Mouse (Mus musculus) CD4-positive helper T cell, adult 2 months (primary cell): ENCODE results near the gene Foxp4.

Experiments used
- DNase-seq: peaks from one replicate; pipeline ENCODE4 v3.0.0-alpha.2; 2012; ENCODE audit warnings: low read depth, missing footprints, low spot score

Foxp4 gene

DNA sequence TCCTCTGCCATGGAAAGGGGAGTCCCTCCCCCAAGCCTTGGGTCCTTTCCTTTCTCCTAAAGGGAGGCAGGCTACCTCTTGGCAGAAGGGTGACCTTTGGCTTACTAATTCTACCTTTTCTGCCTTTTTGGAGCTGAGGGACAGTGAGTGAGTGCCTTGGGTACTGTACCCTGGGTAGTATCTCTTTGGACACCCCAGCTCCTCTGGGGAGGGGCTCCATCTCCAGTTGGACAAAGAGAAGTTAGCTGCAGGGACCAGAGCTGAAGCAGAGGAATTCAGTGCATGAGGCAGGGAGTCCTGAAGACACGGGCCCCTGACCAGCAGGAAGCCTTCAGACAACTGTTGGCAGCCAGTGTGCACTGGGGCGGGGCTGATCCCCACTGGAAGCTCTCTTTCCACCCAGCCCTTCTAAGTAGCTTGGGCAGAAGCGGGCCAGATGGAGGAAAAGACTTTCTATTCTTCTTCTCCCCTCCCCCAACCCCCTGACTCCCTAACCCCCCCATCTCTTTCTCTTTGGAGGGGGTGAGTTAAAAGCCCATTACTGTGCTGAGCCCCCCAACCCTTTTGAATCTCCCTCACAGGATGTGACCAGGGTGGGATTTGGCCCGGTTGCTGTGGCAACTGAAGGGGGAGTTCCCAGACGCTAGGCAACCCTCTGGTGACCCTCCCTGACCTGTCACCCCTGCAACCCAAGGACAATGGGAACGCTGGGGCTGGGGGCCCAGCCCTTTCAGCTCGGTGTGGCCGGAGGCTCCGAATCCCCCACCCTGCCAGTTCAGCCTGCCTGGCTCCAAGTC is 26.3 kb downstream of the Foxp4 start:
- no peak for DNase-seq

DNA sequence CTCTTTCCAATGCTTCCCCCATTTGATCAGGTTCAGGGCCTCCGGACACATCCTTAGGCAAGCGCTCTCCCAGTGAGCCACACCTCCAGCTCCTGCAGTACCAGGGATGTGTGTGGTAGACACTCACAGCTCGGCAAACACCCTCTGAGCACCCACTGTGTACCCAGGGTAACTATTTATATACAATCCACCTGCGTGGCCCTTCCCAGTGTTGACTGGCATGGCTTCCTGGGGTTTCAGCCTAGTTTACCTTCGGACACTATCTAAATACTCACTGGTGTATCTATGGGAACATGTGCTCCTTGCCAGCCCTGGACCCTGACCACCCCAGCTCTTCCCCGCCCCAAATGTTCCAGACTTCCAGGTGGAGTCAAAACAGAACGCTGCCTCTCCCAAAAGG is 34.7 kb downstream of the Foxp4 start:
- no peak for DNase-seq

DNA sequence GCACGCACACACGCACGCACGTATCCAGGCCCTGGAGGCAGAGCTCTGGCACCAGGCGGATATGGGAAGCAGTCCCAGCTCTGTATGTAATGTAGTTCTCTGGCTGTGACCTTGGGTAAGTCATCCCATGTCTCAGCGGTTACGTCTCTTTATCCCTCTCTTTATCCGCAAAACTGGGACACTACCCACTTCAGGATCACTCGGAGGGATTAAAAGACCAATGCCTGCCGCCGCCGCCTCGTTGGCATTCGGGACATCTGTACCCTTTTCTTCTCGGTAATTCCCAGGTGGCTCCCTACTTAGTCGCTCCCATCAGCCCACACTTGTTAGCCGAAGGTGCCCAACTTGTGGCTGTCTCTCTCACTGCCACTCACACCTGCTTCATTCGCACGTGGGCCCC is 35.2 kb downstream of the Foxp4 start:
- no peak for DNase-seq

DNA sequence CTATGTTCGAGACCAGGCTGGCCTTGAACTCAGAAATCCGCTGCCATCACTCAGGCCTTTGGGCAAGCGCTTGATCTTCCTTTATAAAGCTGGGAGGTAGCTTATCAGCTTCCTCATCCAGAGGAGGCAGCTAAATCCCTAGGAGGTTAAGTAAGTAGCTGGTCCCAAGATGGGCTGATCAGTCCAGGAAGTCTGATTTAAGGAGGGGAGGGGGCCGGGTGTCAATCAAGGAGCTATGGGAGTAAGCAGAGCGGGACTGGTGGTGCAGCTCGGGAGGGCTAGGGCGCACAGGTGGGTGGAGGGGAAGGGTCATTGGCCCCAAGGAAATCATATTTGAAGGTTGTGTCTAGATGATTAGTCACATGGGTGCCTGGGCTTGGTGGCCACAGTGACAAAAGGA is 35.8 kb downstream of the Foxp4 start:
- no peak for DNase-seq

DNA sequence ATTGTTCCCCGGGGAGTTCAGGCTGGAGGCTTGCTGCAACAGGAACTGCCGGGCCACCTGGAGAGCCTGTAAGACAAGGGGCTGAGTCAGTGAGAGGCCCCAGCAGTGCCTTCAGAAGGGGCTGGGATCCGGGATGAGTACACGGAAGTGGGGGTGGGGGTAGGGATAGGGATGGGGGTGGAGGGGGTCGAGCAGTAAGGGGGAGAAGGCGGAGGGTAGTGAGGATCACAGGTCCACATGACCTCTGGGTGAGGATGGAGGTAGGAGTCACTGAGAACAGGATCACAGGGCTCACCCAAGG is 36.3 kb downstream of the Foxp4 start:
- no peak for DNase-seq

DNA sequence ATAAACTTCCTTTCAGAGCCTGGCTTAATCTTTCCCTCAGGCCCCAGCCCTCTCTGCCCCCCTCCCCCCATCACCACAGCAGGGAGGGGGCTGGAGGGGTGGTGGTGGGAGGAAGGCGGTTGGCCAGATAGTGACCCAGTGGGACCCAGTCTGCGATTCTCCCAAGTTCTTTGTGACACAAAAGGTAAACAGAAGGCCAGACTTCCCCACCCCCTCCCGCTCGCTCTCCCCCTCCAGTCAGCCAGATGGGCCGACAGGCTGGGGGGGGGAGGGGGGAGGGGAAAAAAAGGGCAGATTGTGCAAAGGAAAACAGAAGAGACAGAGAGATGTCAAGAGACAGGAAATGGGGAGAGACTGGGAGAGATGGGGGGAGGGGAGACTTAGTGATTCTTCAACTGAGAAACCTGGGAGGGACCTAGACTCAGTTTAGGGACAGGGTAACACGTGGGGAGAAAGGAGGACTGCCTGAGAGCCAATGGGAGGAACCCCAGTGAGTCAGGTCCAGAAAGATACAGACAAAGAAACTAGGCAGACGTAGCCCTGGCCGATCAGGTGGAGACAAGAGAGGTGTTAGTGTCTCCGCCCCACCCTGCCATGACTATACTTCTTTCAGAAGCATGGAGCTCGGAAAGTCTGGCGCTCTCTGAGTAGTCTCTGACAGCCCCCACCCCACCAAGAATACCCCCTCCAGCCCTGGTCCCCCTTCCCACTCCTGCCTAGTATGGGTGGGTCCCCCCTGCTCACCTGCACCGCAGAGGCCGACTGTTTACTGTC is 36.9 kb downstream of the Foxp4 start:
- DNase-seq = no peak

DNA sequence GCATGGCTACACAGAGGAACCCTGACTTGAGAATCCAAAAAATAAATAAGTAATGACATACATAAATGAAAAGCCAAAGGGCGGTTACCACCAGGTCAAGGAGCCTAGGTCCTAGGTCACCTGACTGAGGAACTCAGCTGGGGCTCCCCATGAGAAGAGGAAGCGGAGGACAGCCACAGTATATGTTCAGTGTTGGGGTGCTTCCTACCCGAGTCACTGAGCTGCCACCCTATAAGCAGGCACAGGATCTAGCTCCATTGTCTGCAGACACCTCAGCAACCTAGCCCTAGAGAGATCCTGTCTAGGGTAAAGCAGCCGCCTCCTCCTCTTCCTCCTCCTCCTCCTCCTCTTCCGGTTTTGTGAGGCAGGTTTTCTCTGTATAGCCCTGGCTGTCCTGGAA is 41.3 kb downstream of the Foxp4 start:
- DNase-seq = peak; percentile 17

DNA sequence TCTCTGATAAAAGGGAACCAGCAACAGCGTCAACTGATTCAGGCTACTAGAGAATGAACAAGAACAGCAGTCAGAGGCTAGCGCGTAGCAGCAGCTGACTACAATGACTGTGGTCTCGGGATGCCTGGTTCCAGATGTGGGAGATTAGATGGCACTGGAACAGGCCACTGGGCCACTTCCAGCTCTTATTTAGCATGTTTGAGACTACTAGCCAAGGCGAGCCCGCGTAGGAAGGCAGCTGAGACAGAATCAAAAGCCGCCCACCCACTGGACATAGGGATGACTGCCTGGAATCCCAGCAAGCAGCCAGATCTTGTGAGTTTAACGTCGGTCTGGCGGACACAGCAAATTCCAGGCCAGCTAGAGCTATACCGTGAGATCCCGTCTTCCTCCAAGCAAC is 43.1 kb downstream of the Foxp4 start:
- DNase-seq = no peak

DNA sequence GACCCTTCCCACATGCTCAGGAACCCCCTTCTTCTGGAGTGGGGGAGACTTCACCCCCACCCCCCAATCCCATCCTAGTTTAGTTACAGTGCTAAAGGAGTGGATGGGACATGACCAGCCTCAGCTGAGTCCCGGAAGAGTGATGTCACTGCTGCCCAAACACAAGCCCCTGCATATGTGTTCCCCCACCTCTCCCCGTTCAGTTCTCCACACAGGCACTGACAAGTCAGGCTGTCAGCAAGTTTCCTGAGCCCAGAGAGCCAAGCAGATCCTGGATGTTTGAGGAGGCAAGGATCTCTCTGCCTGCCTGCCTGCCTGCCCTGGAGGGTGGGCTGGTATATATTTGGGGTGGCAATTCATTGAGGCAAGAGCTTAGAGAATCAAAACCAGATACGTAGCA is 45.2 kb downstream of the Foxp4 start:
- DNase-seq = no peak

DNA sequence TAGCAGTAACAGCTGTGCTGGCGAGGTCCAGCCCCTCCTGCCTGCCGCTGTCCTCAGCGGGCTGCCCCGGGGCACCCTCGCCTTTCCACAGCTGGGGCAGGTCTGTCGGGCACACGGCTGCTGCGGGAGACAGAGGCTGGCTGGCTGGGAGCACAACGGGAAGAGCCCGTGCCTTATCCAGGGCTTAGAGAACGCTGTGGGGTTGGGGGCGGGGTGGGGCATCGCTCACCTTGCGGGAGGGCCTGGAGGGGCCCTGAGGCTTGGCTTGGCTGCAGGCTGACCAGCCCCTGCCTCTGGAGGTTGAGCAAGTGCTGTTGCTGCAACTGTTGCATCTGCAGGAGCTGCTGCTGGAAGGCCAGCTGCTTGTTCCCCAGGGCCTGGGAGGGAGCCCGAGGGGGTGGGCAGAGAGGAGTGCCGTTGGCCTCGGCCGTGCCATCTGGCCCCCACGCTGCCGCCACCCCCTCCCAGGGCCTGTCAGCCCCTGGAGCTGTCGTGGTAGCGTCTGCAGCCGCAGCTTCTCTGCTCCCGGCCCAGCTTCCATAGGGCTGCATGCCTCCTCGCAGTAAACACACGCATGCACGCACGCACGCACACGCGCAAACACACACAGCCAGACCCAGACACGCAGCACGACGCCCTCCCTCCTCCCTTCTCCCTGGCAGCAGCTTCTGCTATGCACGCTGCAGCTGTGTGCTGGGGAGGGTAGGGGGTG is 45.9 kb downstream of the Foxp4 start:
- DNase-seq = no peak

DNA sequence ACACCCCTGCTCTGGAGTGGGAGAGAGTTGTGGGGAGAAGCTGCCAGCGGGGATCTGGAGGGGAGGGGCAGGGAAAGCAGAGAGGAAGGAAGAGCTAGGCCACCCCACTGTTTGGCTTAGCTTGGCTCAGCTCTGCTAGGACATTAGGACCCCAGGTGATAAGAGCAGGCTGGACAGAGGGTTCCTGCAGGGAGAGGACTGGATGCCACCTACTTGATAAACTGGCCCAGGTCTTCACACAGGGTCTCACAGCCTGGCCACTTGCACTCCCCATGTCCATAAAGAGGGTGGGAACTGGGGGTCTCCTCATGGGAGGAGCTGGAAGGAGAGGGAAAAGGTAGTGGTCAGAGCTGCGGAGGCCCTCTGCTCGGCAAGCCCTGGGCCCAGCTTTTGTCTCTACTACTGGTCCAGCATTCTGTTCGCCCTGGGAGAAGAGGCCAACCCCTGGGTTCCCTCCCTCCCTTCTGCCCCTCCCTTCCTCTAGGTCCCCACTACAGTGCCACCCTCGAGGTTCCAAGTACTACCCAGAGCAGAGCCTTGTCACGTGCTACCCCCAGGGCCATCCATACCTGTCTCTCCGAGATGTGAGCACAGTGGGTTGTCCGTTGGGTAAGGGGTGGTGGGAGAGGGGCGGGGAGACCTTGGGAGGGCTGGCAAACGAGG is 46.6 kb downstream of the Foxp4 start:
- no peak for DNase-seq

DNA sequence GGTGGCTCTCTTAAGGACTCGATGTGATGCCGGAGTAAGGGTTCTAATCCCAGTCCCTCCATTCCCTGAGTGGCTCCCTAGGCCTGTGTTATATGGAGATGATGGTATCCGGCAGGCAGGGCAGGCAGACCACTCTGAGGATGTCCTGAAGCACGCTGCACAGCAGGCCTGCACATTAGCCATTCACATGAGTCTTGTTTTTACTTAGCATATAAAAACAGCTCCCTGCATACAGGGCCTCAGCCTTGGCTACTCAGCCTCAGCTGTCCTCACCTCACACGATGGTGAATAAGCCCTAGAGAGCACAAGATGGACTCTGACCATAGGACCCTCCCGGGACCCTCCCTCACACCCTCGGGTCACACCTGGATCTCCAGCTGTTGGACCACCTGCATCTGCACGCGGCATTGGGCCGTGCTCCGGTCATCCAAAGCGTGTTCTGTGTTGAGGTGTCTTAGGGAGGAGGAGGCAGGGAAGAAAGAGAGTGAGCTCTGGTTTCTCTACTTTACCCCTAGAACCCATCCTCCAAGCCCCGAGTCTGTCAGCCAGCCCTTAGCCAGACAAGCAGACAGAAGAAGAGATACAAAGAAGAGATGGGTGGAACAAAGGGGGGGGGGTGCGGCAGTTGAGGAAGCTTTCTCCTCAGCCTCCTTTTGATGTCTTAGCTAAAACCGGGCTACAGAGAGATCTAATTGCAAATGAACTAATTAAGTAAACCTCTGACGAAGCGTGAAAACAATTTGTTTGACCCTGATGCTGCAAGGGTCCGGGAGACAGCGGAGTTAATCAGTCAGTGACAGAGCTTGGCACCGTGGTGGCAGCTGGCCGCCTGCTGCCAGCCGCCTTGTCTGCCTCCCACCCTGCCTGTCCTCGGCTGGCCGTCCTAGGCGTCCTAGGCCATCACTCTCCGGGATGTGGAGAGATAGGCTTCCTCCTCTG is 47.4 kb downstream of the Foxp4 start:
- no peak for DNase-seq

DNA sequence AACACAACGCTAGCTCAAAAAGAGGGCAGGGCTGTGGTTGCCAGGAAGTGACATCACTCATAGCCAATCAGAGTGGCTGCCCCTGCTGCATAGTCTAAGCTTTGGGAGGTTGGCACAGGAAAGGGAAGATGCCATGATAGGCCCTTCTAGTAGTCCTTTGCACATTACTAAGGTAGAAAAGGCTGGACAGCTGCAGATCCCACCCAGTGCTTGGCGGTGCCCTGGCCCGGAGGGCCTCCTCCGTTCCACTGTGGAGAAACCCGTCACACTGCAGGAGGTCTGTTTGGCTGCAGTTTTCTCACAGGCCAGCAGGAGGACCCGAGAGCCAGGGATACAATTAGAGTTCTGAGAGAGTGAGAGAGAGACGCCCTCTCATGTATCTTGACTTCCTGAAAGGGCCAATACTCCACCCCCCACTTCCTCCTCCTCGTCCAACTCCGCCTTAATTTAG is 51.1 kb downstream of the Foxp4 start:
- peak; percentile 88 for DNase-seq

DNA sequence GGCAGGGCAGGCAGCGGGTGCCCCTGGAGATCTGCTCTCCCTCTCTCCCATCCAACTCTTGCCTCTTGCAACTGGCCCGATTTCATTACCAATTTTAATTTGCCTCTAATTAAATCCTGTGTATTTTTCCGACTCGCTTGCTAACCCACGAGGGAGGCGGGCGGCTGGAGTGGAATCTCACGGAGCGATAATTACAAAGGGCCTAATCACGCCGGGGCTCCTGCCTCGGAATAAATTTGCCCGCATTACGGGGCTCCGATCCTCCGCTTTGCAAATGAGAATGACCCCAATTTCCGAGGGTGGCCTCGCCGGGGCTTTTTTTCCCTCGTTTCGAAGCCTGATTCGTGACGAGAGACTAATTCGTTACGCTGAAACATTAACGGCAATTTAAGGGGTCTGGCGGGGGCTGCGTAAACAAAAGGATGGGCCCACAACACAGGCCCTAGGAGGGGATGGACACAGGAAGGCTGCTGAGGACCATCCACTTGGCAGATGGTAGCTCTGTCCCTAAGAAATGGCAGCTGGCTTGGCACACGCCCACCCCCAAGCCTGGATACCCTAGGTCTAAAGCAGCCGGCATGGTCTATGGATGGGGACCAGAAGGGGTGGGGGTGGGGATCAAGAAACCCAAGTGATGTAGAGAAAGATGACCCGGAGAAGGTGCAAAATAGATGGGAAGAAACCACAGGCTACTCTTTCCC is 52.0 kb downstream of the Foxp4 start:
- no peak for DNase-seq

DNA sequence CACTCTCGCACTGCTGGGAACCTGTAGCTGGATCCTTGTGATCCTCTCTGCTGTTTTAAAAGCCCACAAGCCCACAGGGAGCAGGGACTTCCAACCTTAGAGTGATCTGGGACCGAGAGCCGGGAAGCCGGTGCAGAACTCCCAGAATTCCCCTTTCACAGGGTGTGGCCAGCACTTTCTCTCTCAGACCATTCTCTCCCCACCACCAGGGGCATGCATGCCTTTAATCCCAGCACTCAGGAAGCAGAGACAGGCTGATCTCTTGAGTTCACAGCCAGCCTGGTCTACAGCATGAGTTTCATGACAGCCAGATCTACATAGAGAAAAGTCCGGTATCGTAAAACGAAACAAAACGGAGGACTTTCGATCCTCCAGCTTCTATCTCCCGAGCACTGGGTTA is 54.6 kb downstream of the Foxp4 start:
- DNase-seq = no peak

DNA sequence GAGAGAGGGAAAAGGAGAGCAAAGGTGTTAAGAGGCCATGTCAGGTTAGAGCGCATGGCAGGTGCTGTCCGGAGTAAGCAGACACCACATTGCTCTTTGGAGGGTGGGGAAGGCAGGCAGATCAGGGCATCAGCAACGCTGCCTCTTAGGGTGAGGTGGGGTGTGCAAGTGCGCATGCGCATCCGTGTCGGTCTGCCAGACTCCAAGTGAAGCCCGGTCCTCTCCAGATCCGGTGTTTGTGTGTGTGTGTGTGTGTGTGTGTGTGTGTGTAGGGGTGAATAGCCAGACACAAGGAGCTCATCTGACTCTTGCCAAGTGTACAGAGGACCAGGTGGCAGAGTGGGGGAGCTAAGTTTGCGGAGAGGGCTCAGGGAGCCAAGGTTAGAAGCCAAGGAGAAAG is 58.4 kb downstream of the Foxp4 start:
- no peak for DNase-seq

DNA sequence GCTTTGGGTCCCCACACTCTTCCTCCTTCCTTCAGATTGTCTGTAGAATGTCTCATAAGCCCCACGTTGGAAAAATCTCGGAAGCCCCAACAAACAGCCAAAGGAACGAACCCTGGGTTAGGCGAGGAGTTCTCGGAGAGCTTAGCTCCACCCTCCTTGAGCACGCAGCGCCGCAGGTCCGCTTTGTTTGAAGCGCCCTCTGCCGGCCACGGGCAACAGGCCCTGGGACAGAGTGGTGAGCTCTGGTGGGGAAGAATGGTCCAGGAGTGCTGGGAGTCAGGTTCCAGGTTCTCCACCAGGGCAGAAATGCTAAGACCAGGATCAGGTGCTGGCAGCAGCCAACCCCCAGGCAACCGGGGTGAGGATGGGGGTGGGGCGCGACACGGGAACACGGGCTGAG is 59.9 kb downstream of the Foxp4 start:
- DNase-seq = peak; percentile 79

DNA sequence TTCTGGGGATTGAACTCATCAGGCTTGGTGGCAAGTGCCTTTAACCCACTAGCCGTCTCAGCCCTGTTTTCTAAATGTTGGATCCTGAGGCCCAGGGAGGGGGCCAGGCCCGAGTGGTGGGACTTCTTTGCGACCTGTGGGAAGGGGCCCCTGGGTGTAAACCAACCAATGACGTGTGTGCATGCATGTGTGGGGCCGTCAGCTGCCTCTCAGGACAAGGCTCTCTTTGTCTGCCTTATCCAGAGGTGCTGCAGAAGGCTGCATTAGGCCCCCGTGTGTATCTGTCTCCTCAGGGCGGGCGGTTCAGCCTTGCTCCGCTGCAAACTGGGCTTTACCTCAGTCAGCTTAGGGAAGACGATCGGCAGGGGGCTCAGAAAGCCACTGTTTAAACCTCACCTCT is 61.0 kb downstream of the Foxp4 start:
- DNase-seq = no peak

DNA sequence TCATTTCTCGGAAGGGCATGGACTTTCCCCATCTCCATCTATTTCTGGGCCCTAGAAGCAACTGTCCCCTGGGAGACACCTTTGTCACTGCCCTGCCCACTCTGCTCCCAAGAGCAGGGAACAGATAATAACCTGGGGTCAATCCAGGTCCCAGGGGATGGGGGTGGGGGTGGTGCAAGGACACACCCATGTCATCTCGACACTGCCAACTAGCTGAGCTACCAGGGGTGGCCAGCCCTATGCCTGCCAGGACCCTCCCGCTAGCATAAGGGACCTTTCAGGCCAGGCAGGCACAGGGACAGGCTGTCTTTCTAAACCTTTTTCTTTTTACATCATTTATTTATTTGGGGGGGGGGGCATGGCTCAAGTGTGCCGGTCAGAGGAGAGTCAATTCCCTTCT is 61.4 kb downstream of the Foxp4 start:
- DNase-seq = no peak

DNA sequence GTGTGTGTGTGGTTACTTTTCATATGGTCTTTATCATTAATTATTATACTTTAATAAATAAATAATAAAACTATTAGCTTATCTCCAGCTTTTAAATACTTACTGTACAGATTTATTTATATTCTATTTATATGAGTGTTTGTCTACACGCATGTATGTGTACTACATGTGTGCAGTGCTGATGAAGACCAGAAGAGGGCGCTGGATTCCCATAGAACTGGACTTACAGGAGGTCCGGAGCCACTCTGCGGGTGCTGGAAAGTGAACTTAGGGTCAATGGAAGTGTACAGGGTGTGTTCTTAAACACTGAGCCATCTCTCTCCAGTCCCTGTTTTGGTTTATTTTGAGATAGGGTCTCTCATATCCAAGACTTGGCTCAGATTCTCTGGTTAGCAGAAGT is 68.9 kb downstream of the Foxp4 start:
- no peak for DNase-seq
